Mouse (Mus musculus): ENCODE measurements at regions not wholly inside any gene's neighbourhood (a gene's known extent, or its start where the extent isn't known, plus 50 kb on each side); places are given as distances from the start of the nearest gene placed in this dataset.

DNA sequence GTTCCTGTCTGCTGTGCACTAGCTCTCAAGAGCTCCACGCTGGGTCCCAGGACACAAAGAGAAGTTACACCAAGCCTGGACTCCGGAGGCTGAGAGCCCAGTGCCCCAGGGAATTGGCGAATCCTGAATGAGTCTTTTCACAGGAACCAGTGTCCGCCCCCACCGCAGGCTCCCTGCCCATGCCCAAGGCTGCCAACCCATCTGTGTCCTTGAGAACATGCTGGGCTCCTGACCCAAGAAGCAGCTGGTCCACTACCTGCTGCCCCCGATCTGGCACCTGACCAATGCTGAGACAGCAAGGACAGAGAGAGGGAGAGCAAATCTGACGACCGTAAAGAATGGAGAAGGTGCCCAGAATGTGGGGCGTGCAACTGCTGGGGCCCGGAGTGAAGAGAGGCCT, 85.2 kb upstream of the Cplx2 start:
- no peak for DNase-seq (ENCODE audit: low spot score)

GRCm38 (mm10) chr13:54286616-54287015, 84.5 kb upstream of the Cplx2 start:
- DNase-seq (ENCODE audit: low spot score): no peak

DNA sequence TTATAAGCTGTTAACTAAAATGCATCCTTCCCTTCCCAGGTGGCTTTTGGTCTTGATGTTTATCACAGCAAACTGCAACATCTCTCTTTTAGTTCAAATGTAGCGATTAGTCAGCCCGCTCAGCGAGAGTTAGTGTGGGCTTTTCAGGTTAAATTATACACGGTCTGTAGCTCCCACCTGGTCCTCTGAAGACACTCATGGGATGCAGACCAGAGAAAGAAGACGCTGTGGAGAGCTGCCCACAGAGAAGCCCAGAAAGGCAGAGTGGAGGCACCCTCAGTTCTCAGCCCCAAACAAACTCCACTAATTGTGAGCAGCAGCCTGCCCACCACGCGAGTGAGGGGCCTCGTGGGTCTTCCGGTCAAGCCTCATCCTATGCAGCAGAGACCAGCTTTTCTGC, 81.1 kb upstream of the Cplx2 start:
- no peak for DNase-seq (ENCODE audit: low spot score)

GRCm38 (mm10) chr13:54292394-54292793, 78.8 kb upstream of the Cplx2 start:
- DNase-seq (ENCODE audit: low spot score): no peak

GRCm38 (mm10) chr13:54293006-54293405, 78.1 kb upstream of the Cplx2 start:
- no peak for DNase-seq (ENCODE audit: low spot score)

- no peak for DNase-seq (ENCODE audit: low spot score)
These were observed 75.5 kb upstream of the Cplx2 start for GRCm38 (mm10) chr13:54295475-54296259.

GRCm38 (mm10) chr13:54296260-54296555, 74.9 kb upstream of the Cplx2 start:
- no peak for DNase-seq (ENCODE audit: low spot score)

DNA sequence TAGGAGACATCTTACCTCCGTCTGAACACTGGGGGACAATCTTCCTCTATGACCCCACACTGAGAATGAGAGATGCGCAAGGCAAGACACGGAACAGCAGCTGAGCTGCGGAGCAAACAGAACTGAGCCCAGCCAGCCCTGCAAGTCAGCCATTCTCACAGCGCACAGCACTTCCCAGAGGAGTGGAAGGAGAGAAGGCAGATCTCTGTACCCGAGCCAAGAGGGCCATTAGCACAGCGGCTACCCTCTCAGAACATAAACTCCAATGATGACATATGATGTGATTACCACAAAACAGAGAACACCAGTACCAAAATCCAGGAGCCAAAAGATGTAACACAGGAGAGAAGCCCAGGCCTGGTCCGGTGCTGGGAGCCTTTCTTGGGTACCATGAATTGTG, 72.3 kb upstream of the Cplx2 start:
- no peak for DNase-seq (ENCODE audit: low spot score)

- no peak for DNase-seq (ENCODE audit: low spot score)
These were observed 71.9 kb upstream of the Cplx2 start for GRCm38 (mm10) chr13:54299295-54299694.

DNA sequence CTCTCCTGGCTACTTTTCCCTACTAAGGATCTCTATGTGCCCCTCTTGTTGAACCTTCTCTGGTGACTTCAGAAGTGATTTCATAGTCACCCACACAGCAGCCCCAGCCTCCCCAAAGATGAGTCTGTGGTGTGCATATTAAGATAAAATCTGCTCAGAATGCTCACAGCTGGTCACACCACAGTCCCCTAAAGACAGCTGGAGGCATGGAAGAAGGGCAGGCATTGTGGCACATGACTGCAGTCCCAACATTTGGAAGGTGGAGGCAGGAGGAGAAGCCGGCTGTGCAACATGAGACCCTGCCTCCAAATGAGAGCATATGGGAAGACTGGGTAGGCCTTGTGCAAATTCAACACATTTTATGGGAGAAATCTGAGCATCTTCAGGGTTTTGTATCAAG, 70.0 kb upstream of the Cplx2 start:
- DNase-seq (ENCODE audit: low spot score): no peak

- DNase-seq (ENCODE audit: low spot score): no peak
These were observed 69.5 kb upstream of the Cplx2 start for GRCm38 (mm10) chr13:54301677-54302076.

DNA sequence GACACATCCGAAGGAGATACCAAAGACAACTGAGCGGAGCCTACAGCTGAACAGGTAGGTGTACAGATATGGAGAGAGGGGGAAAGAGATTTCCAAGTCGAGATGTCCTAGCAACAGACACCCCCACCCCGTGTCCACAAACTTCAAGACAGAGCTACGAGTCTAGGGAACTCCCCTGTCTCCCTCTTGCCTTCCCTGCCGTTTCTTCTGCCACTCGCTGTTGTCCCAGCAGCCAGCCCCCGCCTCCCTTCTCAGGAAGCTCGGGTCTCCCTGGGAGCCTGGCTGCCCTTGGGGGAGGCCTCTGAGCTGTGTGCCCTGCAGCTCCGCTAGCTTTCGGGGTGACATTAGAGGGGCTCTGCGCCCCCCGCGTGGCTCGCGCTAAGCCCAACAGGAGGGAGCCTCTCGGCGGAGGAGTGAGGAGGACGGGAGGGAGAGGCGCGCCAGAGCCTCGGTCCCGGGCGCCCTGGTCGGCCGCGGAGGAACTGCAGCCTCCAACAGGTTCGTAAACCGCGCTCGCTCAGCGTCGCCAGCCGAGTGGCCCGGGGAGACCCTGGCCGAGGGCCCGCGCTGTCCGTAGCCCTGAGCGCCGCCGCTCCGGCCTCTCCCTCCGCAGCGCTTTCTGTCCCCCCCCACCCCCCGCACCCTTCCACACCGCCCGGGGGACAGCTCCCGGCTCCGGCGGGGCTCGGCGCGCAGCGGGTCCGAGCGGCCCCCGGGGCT, 68.6 kb upstream of the Cplx2 start:
- peak; percentile 33 for DNase-seq (ENCODE audit: low spot score)

DNA sequence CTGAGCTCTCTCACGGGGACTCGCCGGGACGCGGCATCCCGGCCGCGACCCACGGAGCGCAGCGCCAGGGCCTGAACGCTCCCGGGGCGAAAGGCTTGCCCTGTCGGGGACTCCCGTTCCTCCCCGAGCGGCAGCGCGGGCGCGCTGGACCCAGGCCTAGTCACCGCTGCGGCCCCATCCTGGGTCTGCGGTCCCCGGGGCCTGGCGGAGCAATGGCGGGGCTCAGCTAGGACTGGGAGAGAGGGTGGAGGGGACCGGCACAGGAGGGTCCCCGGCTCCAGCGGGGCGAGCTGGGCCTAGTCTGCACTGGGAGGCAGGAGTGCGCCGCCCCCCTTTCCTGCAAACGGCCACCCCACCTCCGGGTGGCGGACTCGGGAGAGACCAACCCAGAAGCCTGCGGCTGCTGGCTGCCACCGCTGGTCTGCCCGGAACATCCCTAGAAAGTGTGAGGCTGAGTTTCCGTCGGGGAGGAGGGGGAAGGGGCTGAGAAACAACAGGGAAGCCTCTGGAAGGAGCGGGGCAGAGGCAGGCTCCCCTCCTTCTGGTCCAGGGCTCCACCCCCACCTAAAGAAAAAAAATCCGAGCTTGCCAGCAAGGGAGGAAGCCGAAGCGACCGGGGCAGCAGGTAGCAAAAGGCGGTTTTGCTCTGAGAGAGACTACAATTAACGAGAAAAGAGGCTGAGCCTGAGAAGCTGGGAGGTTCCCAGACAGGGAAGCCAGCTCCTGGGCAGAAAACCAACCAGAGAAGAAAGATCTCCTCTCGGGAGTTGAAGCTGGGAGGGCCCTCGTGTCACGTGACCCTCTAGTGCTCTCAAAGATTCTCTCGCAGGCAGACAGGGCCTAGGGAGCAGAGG, 67.9 kb upstream of the Cplx2 start:
- DNase-seq (ENCODE audit: low spot score): peak; percentile 61

- no peak for DNase-seq (ENCODE audit: low spot score)
These were observed 66.9 kb upstream of the Cplx2 start for GRCm38 (mm10) chr13:54304251-54304650.

- DNase-seq (ENCODE audit: low spot score): no peak
These were observed 62.6 kb upstream of the Cplx2 start for GRCm38 (mm10) chr13:54308591-54308990.

DNA sequence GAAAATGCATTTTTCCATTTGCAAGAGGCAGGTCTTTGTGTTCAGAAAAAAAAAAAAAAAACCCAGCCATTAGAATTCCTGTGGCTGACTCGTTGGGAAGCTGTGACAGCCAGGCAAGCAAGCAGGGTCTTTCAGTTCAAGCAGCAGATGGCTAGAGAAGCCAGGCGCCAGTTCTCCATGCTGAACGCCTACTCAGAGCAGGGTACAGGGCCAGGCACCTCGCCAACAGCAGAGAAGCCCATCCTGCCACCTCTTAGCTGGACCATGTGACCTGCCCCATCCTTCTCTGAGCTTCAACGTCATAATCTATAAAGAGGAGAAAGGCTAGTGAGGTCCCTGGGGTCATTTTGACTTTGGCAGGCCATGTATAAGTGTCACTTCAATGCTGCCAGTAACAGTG, 61.8 kb upstream of the Cplx2 start:
- no peak for DNase-seq (ENCODE audit: low spot score)

GRCm38 (mm10) chr13:54310144-54310543, 61.0 kb upstream of the Cplx2 start:
- no peak for DNase-seq (ENCODE audit: low spot score)

GRCm38 (mm10) chr13:54311327-54312026, 59.7 kb upstream of the Cplx2 start:
- DNase-seq (ENCODE audit: low spot score): no peak

GRCm38 (mm10) chr13:54312405-54313185, 58.6 kb upstream of the Cplx2 start:
- DNase-seq (ENCODE audit: low spot score): no peak

DNA sequence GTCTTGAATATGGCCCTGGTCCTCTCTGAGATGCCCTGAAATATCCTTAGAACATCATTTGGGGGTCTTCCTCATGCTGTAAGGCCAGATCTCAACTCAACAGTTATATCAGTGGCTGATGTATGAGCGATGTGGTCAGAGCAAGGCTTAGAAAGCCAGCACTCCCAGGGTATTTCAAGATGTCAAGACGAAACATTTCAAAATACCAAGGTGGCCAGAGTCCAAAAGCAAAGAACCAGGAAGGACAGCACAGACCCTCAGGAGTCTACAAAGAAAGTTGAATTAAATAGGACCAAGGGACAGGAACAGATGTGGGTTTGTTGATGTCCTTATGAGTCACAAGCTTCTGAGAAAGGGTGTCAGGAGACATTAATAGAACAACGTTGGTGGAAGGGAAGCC, 55.8 kb upstream of the Cplx2 start:
- no peak for DNase-seq (ENCODE audit: low spot score)

DNA sequence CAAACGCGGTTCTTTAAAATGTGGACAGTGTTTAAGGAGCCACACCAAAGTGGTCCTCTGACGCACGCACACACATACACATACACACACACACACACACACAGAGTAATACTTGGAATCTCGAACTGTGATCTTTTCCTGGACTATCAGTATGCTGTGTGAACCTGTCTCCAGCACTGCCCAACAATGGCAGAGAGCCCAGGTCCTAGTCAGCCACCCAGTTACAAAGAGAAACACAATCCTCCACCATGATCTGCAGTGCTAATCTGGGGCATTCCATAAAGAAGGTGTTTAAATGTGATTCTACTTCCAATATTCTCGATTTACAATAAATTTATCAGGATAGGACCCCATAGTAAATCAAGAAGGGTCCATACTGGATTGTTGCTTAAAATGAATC, 54.2 kb upstream of the Cplx2 start:
- no peak for DNase-seq (ENCODE audit: low spot score)

DNA sequence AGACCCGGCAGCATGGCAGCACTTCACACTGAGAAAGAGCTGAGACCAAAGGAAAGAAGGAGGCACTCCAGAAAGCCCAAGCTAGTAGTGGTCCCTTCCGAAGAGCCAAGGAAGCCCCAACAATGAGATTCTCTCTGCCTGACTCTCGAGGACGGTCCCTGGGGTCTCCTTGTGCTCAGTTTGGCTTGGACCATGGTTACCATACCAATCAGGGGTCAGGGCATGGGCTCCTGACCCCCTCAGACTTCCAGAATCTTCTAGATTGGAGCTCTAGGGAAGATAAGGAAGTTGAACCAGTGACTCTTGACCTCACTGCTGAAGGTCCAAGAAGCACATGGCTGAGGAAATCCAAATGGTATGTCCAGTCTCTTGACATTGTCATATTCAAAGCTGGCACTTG, 53.0 kb upstream of the Cplx2 start:
- DNase-seq (ENCODE audit: low spot score): no peak
